Mouse (Mus musculus): ENCODE results near the gene Tcirg1.

- TF ChIP-seq HCFC1 (IDR thresholded peaks at IDR 0.05; ENCODE audit: borderline replicate concordance, insufficient read depth, low read length), result no peak
- no peak for TF ChIP-seq ZNF384 (IDR thresholded peaks at IDR 0.05; ENCODE audit: low read depth, low read length)
Observed at GRCm38 (mm10) chr19:3948546-3948945, 41.6 kb upstream of the Tcirg1 start.
